Mouse (Mus musculus) megakaryocyte-erythroid progenitor cell, adult 5 weeks (primary cell): ENCODE results near the gene Slc2a12. TPM values are rescaled to one million over a fixed set of nuclear protein-coding genes. Genes with fewer than 3 reads are reported as not detected.

ENCODE experiments used
- polyA plus RNA-seq: library from polyadenylated mRNA; stranded (reverse); fragments of >175 nt; gene quantifications from 2 replicates; pipeline ENCODE4 v1.2.3, GENCODE M21; 2012

Gene Slc2a12
- not detected in 2 replicates for polyA plus RNA-seq

DNA sequence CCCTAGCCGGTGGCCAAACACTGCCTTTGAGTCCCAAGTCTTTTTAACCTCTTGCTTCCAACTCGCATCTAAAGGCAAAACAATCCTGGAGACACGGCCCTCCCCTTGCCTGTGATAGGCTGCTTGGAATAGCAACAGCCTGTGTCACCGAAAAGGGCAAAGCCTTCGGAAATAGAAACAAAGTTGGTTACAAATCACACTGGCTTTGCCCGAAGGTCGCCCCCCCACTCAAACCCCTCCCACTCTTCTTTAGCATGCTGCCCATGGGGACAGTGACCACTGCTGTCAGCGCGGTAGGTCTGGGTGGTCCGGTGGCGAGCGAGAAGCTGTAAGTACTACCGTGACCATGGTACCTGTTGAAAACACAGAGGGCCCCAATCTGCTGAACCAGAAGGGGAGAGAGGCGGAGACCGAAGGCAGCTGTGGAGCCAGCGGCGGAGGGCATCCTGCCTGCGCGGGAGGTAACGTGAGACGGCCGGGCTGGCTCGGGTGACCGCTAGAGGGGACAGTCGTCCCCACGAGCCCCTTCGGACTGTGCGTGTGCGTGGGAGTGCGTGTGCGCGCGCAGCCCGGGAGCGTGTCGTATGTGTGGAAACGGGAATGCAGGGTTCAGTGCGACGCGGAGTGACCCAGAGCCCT is at the start of gene Slc2a12:
TSS of gene Slc2a12 (plus strand) at position 159 of the 639 bp plus-strand sequence.

DNA sequence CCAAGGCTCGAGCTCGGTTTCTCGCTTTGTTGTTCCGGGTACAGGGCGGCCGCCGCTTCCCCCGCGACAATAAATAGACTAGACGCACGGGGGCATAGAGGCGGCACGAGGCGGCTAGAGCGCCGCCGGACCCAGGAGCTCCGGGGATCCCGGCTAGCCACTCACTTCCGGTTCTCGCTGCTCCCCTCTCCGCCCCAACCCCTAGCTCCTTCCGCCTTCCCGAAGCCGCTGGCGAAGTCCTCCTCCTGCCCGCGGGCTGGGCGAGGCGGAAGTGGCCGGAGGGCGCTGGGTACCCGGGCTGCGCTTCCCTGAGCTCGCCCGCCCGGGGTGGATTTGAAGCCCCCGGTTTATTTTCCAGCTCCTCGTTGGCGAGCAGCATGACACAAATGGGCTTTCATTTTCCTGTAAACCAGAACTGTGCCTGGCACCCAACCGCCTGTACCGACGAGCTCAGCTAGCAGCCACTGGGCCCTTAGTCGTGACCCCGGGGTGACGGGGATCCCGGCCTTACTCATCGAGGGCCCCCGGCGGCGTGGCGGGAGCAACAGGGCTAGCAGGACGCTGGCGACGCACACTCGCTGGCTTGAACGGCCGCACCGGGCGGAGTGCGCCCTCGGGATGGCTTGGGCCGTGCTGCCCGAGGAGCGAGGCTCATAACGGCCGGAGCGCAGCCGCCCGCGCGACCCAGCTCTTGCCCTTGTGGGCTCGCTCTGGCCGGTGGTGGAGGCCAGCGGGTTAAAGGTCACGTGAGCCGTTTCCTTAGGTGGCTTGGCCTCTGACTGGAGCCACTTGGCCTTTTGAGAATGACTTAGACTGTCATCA is 86.7 kb downstream of the Slc2a12 start, which contains the start of gene Tbpl1:
TSS of gene Tbpl1 (minus strand) at position 667 of the 822 bp plus-strand sequence.

Other genes starting within 250 kb of the Slc2a12 start
- 35.9 and 41.8 TPM in 2 replicates for gene Tbpl1, start 86.9 kb downstream of the Slc2a12 start, polyA plus RNA-seq
- not detected in 2 replicates for gene Tcf21, start 175.2 kb downstream of the Slc2a12 start, polyA plus RNA-seq